Mouse (Mus musculus) CD4-positive, CD25-positive, alpha-beta regulatory T cell (primary cell): ENCODE results near the gene Gclc. TPM values are rescaled to one million over a fixed set of nuclear protein-coding genes. Genes with fewer than 3 reads are reported as not detected.

Experiments
- polyA plus RNA-seq: library from polyadenylated mRNA; unstranded; fragments of 100-300 nt; shearing (Covaris generic); gene quantifications from one replicate; pipeline ENCODE4 v1.2.1, GENCODE M21; 2017

The Gclc gene
- polyA plus RNA-seq: 57.8 TPM

DNA sequence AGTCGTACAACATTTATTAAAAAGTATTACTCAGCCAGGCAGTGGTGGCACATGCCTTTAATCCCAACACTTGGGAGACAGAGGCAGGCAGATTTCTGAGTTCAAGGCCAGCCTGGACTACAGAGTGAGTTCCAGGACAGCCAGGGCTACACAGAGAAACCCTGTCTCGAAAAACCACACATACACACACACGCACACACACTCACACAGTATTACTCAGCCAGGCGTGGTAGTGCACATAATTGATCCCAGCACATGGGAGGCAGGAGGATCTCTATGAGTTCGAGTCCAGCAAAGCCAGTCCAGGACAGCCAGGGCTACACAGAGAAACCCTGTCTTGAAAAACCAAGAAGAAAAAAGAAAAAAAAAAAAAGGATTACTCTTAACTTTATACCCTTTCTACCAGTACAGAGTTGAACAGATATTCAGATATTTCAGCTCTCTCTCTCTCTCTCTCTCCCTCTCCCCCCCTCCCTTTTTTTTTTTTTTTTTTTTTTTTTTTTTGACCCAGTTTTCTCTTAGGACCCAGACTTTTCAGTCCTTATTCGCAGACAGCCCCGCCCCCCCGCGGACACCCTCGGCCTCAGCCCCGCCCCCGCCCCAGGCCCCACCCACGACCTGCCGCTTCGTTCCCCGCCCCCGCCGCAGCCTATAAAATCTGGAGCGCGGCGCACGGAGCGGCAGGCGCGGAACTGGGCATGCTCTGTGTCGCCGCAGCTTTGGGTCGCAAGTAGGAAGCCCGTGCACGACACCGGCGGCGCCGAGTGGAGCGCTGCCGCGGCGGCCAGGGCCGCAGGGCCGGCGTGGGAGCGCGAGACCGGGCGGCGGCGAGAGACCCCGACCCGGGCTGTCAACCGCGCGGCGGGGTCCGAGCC lies at the start of gene Gclc:
Gene Gclc, plus strand, starts transcription at position 683 of the 875 bp plus-strand sequence.

Other genes with a start within 250 kb of the Gclc start
- 17.0 TPM for gene Lrrc1, start 209.7 kb upstream of the Gclc start, polyA plus RNA-seq
- gene Klhl31, start 118.0 kb upstream of the Gclc start, polyA plus RNA-seq: 0.07 TPM
- 199 TPM for gene Elovl5, start 162.8 kb downstream of the Gclc start, polyA plus RNA-seq